Mouse (Mus musculus): ENCODE measurements around the gene F12.

DNA sequence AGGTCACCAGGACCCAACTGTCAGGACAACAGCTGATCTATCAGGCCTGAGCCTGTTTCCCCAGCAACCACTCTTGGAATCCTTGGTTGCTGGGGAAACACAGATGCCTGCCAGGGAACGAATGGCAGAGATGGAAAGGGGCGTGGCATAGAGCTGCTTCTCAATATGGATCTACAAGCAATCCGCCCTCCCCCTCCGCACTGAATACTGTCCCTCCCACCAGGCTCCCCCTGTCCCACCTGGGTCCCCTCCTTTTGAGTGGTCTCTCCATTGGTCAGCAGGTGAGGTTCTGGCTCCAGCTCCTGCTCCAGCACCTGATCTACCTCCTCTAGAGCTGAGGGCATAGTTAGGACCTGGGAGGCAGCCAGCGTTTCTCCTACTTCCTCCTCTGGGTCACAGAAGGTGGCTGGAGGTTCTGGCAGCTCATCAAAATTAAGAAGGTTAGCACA lies 48.1 kb upstream of the F12 start:
- TF ChIP-seq GABPA (IDR thresholded peaks at IDR 0.05; ENCODE audit: low read depth, low read length) (no peak), MAFK (IDR thresholded peaks at IDR 0.05; ENCODE audit: borderline replicate concordance, low read depth, low read length) (no peak), CTCF (IDR thresholded peaks at IDR 0.05 in 2 of 3, conservative IDR thresholded peaks at IDR 0.05 in 1 of 3; ENCODE audit: control insufficient read depth in 1 of 3, insufficient read depth in 1 of 3, low read depth in 2 of 3, low read length in 3 of 3, poor library complexity in 1 of 3, severe bottlenecking in 1 of 3) (no peak), TAL1 (IDR thresholded peaks at IDR 0.05; ENCODE audit: low read length) (no peak), POLR2A (IDR thresholded peaks at IDR 0.05; ENCODE audit: control insufficient read depth in 1 of 2, insufficient read depth in 1 of 2, low read depth in 1 of 2, low read length in 2 of 2, poor library complexity in 1 of 2) (no peak), ELF1 (IDR thresholded peaks at IDR 0.05; ENCODE audit: low read depth, low read length) (no peak), EP300 (IDR thresholded peaks at IDR 0.05; ENCODE audit: low read depth in 1 of 2, low read length in 2 of 2) (no peak)

All from MEL (cell line).